Mouse (Mus musculus): ENCODE results near the gene Chil4. TPM values are rescaled to one million over a fixed set of nuclear protein-coding genes. Genes with fewer than 3 reads are reported as not detected.

Chil4 gene
- polyA plus RNA-seq, 1 experiment from 2014 or later: not detected

Other genes with a start within 250 kb of the Chil4 start
- 2.1 and 2.5 TPM in 2 replicates for gene Ovgp1, start 245.8 kb downstream of the Chil4 start, polyA plus RNA-seq (2016; fragmentation: Nextera tagmentation; extraction: Ambion mirVana)
- not detected in 2 replicates for gene Pifo, start 204.9 kb downstream of the Chil4 start, polyA plus RNA-seq (2016; fragmentation: Nextera tagmentation; extraction: Ambion mirVana)
- gene Chil5, start 186.7 kb downstream of the Chil4 start, polyA plus RNA-seq (2016; fragmentation: Nextera tagmentation; extraction: Ambion mirVana): 0.18 TPM in 1 of 2 replicates, not detected in the other
- not detected in 2 replicates for gene Chia1, start 106.3 kb downstream of the Chil4 start, polyA plus RNA-seq (2016; fragmentation: Nextera tagmentation; extraction: Ambion mirVana)
- gene Chil3, start 51.9 kb downstream of the Chil4 start, polyA plus RNA-seq (2016; fragmentation: Nextera tagmentation; extraction: Ambion mirVana): not detected in 2 replicates
- not detected in 2 replicates for gene Chil6, start 186.7 kb upstream of the Chil4 start, polyA plus RNA-seq (2016; fragmentation: Nextera tagmentation; extraction: Ambion mirVana)